Mouse (Mus musculus) kidney, adult 2 months (tissue): ENCODE data around the gene Ssh1. TPM values are rescaled to one million over a fixed set of nuclear protein-coding genes. Genes with fewer than 3 reads are reported as not detected.

Source experiments
- DNase-seq: peaks from one replicate; pipeline ENCODE4 v3.0.0; 2021
- H3K27ac ChIP-seq: fragments of 200-500 bp; 2 replicates; pipeline ENCODE4 v1.5.1; 2012; ENCODE audit warnings: low read depth, low read length, control low read depth, inconsistent platforms; ENCODE audit not compliant: insufficient read depth
- H3K27me3 ChIP-seq: fragments of 200-500 bp; replicated peaks from 2 replicates; pipeline ENCODE4 v1.6.1; 2012; ENCODE audit warnings: mild to moderate bottlenecking, moderate library complexity, low read length, inconsistent platforms; ENCODE audit not compliant: control insufficient read depth, insufficient read depth
- H3K36me3 ChIP-seq: fragments of 200-500 bp; 2 replicates; pipeline ENCODE4 v1.6.1; 2012; ENCODE audit warnings: mild to moderate bottlenecking, moderate library complexity, low read length, inconsistent platforms; ENCODE audit not compliant: control insufficient read depth, insufficient read depth
- H3K4me1 ChIP-seq: fragments of 200-500 bp; 2 replicates; pipeline ENCODE4 v1.6.1; 2011; ENCODE audit warnings: low read length; ENCODE audit not compliant: control insufficient read depth, insufficient read depth
- H3K4me3 ChIP-seq: fragments of 200-500 bp; 2 replicates; pipeline ENCODE4 v1.5.1; 2011; ENCODE audit warnings: mild to moderate bottlenecking, low read depth, low read length, control low read depth; ENCODE audit not compliant: insufficient read depth
- CTCF ChIP-seq: fragments of 200-500 bp; conservative IDR thresholded peaks from 2 replicates; pipeline ENCODE4 v1.5.1; 2011; ENCODE audit warnings: low read depth, mild to moderate bottlenecking, control low read depth, low read length, moderate library complexity, mixed read lengths; ENCODE audit not compliant: insufficient read depth, insufficient read length
- POLR2A ChIP-seq: fragments of 200-500 bp; IDR thresholded peaks from one replicate; pipeline ENCODE4 v1.6.1; 2011; ENCODE audit warnings: low read depth, low read length, control low read depth
- WGBS: fragments of 180-500 bp; shearing (Covaris S2); methylation state at CpG from one replicate; pipeline ENCODE4 v1.1.7; 2018; 5-methylcytosine and 5-hydroxymethylcytosine counted together
- polyA plus RNA-seq: library from polyadenylated mRNA; depleted of rRNA; stranded (reverse); fragments of >200 nt; gene quantifications from 2 replicates; pipeline ENCODE4 v1.2.3, GENCODE M21; 2012

Ssh1 gene
- polyA plus RNA-seq, 1 experiment, result 11.3 TPM

- Histone ChIP-seq H3K27ac (no peak overlapping the region), H3K4me1 (no peaks in the 10 kb centered on the region), H3K4me3 (no peak overlapping the region), H3K27me3 (no peaks in the 10 kb centered on the region), H3K36me3 (peaks cover 1% of the 10 kb centered on the region)
- 79% methylated on average over 2 of the region's 2 CpGs for WGBS
- TF ChIP-seq CTCF, result no peak
- no peak for DNase-seq
These were observed 46.4 kb downstream of the Ssh1 start for GRCm38 (mm10) chr5:113947280-113947679.

- H3K36me3 ChIP-seq, result peaks cover 3% of the 10 kb centered on the region
- H3K27ac ChIP-seq, result no peak overlapping the region
- H3K4me1 ChIP-seq, result no peaks in the 10 kb centered on the region
- WGBS, result 89% methylated on average over 6 of the region's 6 CpGs
- no peaks in the 10 kb centered on the region for H3K27me3 ChIP-seq
- peak; percentile 28 for DNase-seq
- no peak overlapping the region for H3K4me3 ChIP-seq
- no peak for TF ChIP-seq POLR2A
- TF ChIP-seq CTCF, result no peak
These were observed 48.6 kb downstream of the Ssh1 start for GRCm38 (mm10) chr5:113945126-113945525.

GRCm38 (mm10) chr5:113943328-113943727 is 50.4 kb downstream of the Ssh1 start:
- H3K36me3 ChIP-seq, result peaks cover 3% of the 10 kb centered on the region; the same call in 1 of the 2 replicates
- 84% methylated on average over 12 of the region's 12 CpGs for whole genome bisulfite sequencing

GRCm38 (mm10) chr5:113942580-113942979 is 51.1 kb downstream of the Ssh1 start:
- Histone ChIP-seq H3K36me3 (peaks cover 3% of the 10 kb centered on the region; the same call in 1 of the 2 replicates), H3K4me3 (no peak overlapping the region), H3K27me3 (no peaks in the 10 kb centered on the region), H3K27ac (no peak overlapping the region), H3K4me1 (no peaks in the 10 kb centered on the region)
- no peak for DNase-seq
- WGBS, result 85% methylated on average over 12 of the region's 12 CpGs
- TF ChIP-seq POLR2A (no peak), CTCF (peak; percentile 43)

More at GRCm38 (mm10) chr5:113943328-113943727, 50.4 kb downstream of the Ssh1 start:
- H3K27me3 ChIP-seq, result no peaks in the 10 kb centered on the region
- TF ChIP-seq POLR2A (no peak), CTCF (no peak)
- DNase-seq, result no peak
- H3K4me1 ChIP-seq, result no peaks in the 10 kb centered on the region
- no peak overlapping the region for H3K27ac ChIP-seq
- H3K4me3 ChIP-seq, result no peak overlapping the region

GRCm38 (mm10) chr5:113939263-113939900 is 54.3 kb downstream of the Ssh1 start:
- H3K27me3 ChIP-seq, result no peaks in the 10 kb centered on the region
- no peak for TF ChIP-seq POLR2A
- TF ChIP-seq CTCF, result no peak
- 70% methylated on average over 12 of the region's 12 CpGs for WGBS

GRCm38 (mm10) chr5:113937650-113938049 is 56.0 kb downstream of the Ssh1 start:
- no peak for DNase-seq
- no peak for TF ChIP-seq POLR2A
- no peak for TF ChIP-seq CTCF
- H3K4me1 ChIP-seq, result no peaks in the 10 kb centered on the region
- no peaks in the 10 kb centered on the region for H3K27me3 ChIP-seq
- H3K36me3 ChIP-seq, result peaks cover 2% of the 10 kb centered on the region; the same call in 1 of the 2 replicates
- no peak overlapping the region for H3K27ac ChIP-seq
- no peak overlapping the region for H3K4me3 ChIP-seq
- 54% methylated on average over 7 of the region's 7 CpGs for WGBS

More at GRCm38 (mm10) chr5:113939263-113939900, 54.3 kb downstream of the Ssh1 start:
- Histone ChIP-seq H3K27ac (no peak overlapping the region), H3K4me3 (no peak overlapping the region), H3K4me1 (no peaks in the 10 kb centered on the region), H3K36me3 (peaks cover 3% of the 10 kb centered on the region; the same call in 1 of the 2 replicates)
- DNase-seq, result no peak

- Histone ChIP-seq H3K4me3 (no peak overlapping the region), H3K36me3 (no peaks in the 10 kb centered on the region), H3K4me1 (no peaks in the 10 kb centered on the region), H3K27me3 (no peaks in the 10 kb centered on the region), H3K27ac (no peak overlapping the region)
- DNase-seq, result no peak
- 70% methylated on average over 6 of the region's 6 CpGs for WGBS
- TF ChIP-seq CTCF (no peak), POLR2A (no peak)
These were observed 59.8 kb downstream of the Ssh1 start for GRCm38 (mm10) chr5:113933889-113934288.
